Mouse (Mus musculus) liver, embryonic 11.5 days (tissue): ENCODE measurements around the gene Lhx4. TPM values are rescaled to one million over a fixed set of nuclear protein-coding genes. Genes with fewer than 3 reads are reported as not detected.

ENCODE experiments used
- ATAC-seq: fragments of 200-750 bp; cut with Nextera tagmentation; replicated peaks from 2 replicates; pipeline ENCODE4 v1.8.0; 2017; ENCODE audit warnings: moderate number of reproducible peaks, mild to moderate bottlenecking, moderate TSS enrichment, moderate library complexity; ENCODE audit not compliant: low FRiP score
- DNase-seq: peaks from one replicate; pipeline ENCODE4 v3.0.0-alpha.2; 2017; ENCODE audit warnings: low spot score
- H3K27ac ChIP-seq: fragments of 300-500 bp; sonication (generic); 2 replicates; pipeline ENCODE4 v1.5.1; 2014; ENCODE audit warnings: mild to moderate bottlenecking, low read depth, low read length, control low read depth
- H3K27me3 ChIP-seq: fragments of 300-500 bp; sonication (generic); replicated peaks from 2 replicates; pipeline ENCODE4 v1.6.1; 2014; ENCODE audit warnings: low read length, mixed read lengths; ENCODE audit not compliant: control insufficient read depth, insufficient read depth
- H3K36me3 ChIP-seq: fragments of 300-500 bp; sonication (generic); 2 replicates; pipeline ENCODE4 v1.6.1; 2014; ENCODE audit warnings: mild to moderate bottlenecking, low read length, moderate library complexity, mixed read lengths; ENCODE audit not compliant: control insufficient read depth, insufficient read depth
- H3K4me1 ChIP-seq: fragments of 300-500 bp; sonication (generic); replicated peaks from 2 replicates; pipeline ENCODE4 v1.6.1; 2014; ENCODE audit warnings: low read length, mixed read lengths; ENCODE audit not compliant: control insufficient read depth, insufficient read depth
- H3K4me2 ChIP-seq: fragments of 300-500 bp; sonication (generic); 2 replicates; pipeline ENCODE4 v1.6.1; 2014; ENCODE audit warnings: mild to moderate bottlenecking, control low read depth, moderate library complexity
- H3K4me3 ChIP-seq: fragments of 300-500 bp; sonication (generic); 2 replicates; pipeline ENCODE4 v1.5.1; 2014; ENCODE audit warnings: low read depth, low read length, control low read depth
- H3K9ac ChIP-seq: fragments of 300-500 bp; sonication (generic); 2 replicates; pipeline ENCODE4 v1.6.1; 2014; ENCODE audit warnings: low read depth, low read length, control low read depth
- H3K9me3 ChIP-seq: fragments of 300-500 bp; sonication (generic); 2 replicates; pipeline ENCODE4 v1.6.1; 2016; ENCODE audit warnings: low read length, inconsistent platforms, mixed read lengths; ENCODE audit not compliant: control insufficient read depth
- WGBS: fragments of 180-500 bp; shearing (Covaris S2); extraction: QIAGEN DNeasy Blood & Tissue Kit; methylation state at CpG from one replicate; pipeline ENCODE4 v1.1.7; 2014; 5-methylcytosine and 5-hydroxymethylcytosine counted together
- polyA plus RNA-seq: library from polyadenylated mRNA; unstranded; fragments of >200 nt; fragmentation: Nextera tagmentation; extraction: Ambion mirVana; gene quantifications from 2 replicates; pipeline ENCODE4 v1.2.1, GENCODE M21; 2014

The Lhx4 gene
- polyA plus RNA-seq, 1 experiment from 2014 or later, result not detected

- no peaks in the 10 kb centered on the region for H3K9me3 ChIP-seq
- WGBS, result 59% methylated on average over 5 of the region's 5 CpGs
- ATAC-seq (no peak), DNase-seq (no peak)
- H3K36me3 ChIP-seq, result no peaks in the 10 kb centered on the region; the same call in 1 of the 2 replicates
- no peak overlapping the region for H3K4me2 ChIP-seq
- no peaks in the 10 kb centered on the region; the same call in 1 of the 2 replicates for H3K4me1 ChIP-seq
- H3K27ac ChIP-seq, result no peak overlapping the region
- H3K9ac ChIP-seq, result no peak overlapping the region
- H3K4me3 ChIP-seq, result no peak overlapping the region
- no peaks in the 10 kb centered on the region for H3K27me3 ChIP-seq
Measured at GRCm38 (mm10) chr1:155663994-155664393, 87.5 kb downstream of the Lhx4 start.

- no peak overlapping the region for H3K4me3 ChIP-seq
- no peaks in the 10 kb centered on the region for H3K4me1 ChIP-seq
- H3K27me3 ChIP-seq, result no peaks in the 10 kb centered on the region
- no peak overlapping the region for H3K9ac ChIP-seq
- 81% methylated on average over 5 of the region's 5 CpGs for WGBS
- H3K36me3 ChIP-seq, result no peaks in the 10 kb centered on the region
- ATAC-seq (no peak), DNase-seq (no peak)
- H3K4me2 ChIP-seq, result no peak overlapping the region
- no peak overlapping the region for H3K27ac ChIP-seq
- no peaks in the 10 kb centered on the region for H3K9me3 ChIP-seq
Measured at GRCm38 (mm10) chr1:155656321-155656720, 95.2 kb downstream of the Lhx4 start.

GRCm38 (mm10) chr1:155654961-155655360, 96.5 kb downstream of the Lhx4 start:
- Histone ChIP-seq H3K9me3 (no peaks in the 10 kb centered on the region), H3K4me1 (no peaks in the 10 kb centered on the region), H3K36me3 (no peaks in the 10 kb centered on the region), H3K9ac (no peak overlapping the region), H3K4me2 (no peak overlapping the region), H3K4me3 (no peak overlapping the region), H3K27ac (no peak overlapping the region), H3K27me3 (no peaks in the 10 kb centered on the region)
- DNase-seq (no peak), ATAC-seq (no peak)
- WGBS, result 63% methylated on average over 3 of the region's 3 CpGs

- H3K9me3 ChIP-seq, result no peaks in the 10 kb centered on the region
- no peak overlapping the region for H3K4me3 ChIP-seq
- no peak overlapping the region for H3K9ac ChIP-seq
- DNase-seq (no peak), ATAC-seq (no peak)
- H3K4me1 ChIP-seq, result no peaks in the 10 kb centered on the region
- H3K27ac ChIP-seq, result no peak overlapping the region
- H3K36me3 ChIP-seq, result no peaks in the 10 kb centered on the region
- H3K27me3 ChIP-seq, result no peaks in the 10 kb centered on the region
- 86% methylated on average over 9 of the region's 9 CpGs for WGBS
- no peak overlapping the region for H3K4me2 ChIP-seq
Measured at GRCm38 (mm10) chr1:155650121-155650846, 101.2 kb downstream of the Lhx4 start.

Other genes starting within 250 kb of the Lhx4 start
- gene Acbd6, start 193.6 kb downstream of the Lhx4 start, polyA plus RNA-seq, result 101 and 106 TPM in 2 replicates
- gene Qsox1, start 61.2 kb upstream of the Lhx4 start, polyA plus RNA-seq, result 22.4 and 26.3 TPM in 2 replicates
- gene Cep350, start 221.6 kb upstream of the Lhx4 start, polyA plus RNA-seq, result 4.9 and 5.6 TPM in 2 replicates